Mouse (Mus musculus): ENCODE data around the gene Chek2.

Gene Chek2

GRCm38 (mm10) chr5:110838016-110838415 is 1.8 kb upstream of the Chek2 start:
- in situ Hi-C loops (cut with MboI; ENCODE audit: unreplicated experiment in 2 of 2): loop anchor here in 1 of 2 experiments (25.0 kb wide), 1 partner anchor 1276 kb away; the partner anchor contains the start of gene Crlf2

GRCm38 (mm10) chr5:110839038-110839677 is 621 bp upstream of the Chek2 start:
- in situ Hi-C loops (cut with MboI; ENCODE audit: unreplicated experiment in 2 of 2): loop anchor here in 1 of 2 experiments (25.0 kb wide), 1 partner anchor 1277 kb away; the partner anchor contains the start of gene Crlf2

DNA sequence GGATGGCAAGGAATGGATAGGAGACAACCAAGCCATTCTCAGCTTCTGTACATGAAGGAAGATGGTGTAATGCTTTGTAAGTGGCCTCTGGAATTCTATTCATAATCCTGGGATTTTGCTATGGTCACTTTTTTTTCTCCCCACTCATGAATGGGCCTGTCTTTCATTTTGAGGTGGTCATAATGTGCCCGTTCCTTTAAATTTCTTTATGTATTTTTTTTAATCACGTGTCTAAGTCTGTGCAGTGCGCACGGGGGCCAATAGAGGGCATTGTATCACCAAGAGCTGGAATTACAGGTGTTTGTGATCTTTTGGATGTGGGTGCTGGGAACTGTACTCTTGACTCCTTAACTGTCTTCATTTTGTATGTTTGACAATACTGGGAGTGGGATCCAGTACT is 686 bp downstream of the Chek2 start:
- in situ Hi-C loops (cut with MboI; ENCODE audit: unreplicated experiment in 2 of 2): loop anchor here (5.0 to 25.0 kb wide), 3 partner anchors 48 to 1278 kb away; partner anchors contain the start of gene Crlf2 (in 1 of the 2)

- in situ Hi-C loops (cut with MboI; ENCODE audit: unreplicated experiment in 2 of 2): loop anchor here (5.0 to 25.0 kb wide), 3 partner anchors 49 to 1279 kb away; partner anchors contain the start of gene Crlf2 (in 1 of the 2)
Observed at GRCm38 (mm10) chr5:110841046-110841862, 1.5 kb downstream of the Chek2 start.

DNA sequence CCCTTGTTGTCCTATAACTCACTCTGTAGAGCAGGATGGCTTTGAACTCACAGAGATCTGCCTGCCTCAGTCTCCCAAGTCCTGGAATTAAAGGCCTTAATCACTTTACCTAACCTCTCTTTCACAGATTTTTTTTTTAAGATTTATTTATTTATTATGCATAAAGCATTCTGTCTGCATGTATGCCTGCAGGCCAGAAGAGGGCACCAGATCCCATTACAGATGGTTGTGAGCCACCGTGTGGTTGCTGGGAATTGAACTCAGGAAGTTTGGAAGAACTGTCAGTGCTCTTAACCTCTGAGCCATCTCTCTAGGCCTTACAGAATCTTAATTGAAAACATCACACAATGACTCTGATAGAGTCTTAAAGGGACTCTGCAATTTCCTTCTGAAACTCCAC is 13.2 kb downstream of the Chek2 start:
- in situ Hi-C loops (cut with MboI; ENCODE audit: unreplicated experiment in 2 of 2): no loop called here

DNA sequence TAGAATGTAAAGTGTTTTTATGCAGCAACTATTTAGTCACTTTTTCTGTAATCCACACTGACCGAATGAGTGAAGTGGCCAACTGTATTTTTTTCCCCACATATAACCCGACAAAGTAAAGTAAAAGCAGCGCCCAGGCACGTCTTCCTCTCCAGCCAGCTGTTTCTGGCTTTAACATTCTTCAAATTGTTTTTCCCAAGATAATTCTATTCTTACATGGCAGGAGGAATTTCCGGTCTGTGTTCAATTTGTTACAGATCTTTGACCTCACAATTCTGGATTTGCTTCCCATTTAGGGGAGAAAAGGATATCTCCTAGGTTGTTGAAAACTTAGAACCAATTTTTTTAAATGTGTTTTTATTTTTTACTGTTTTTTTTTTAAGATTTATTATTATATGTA is 17.3 kb downstream of the Chek2 start:
- in situ Hi-C loops (cut with MboI; ENCODE audit: unreplicated experiment in 2 of 2): no loop called here

- in situ Hi-C loops (cut with MboI; ENCODE audit: unreplicated experiment in 2 of 2): no loop called here
Observed at GRCm38 (mm10) chr5:110859013-110859650, 19.4 kb downstream of the Chek2 start.

DNA sequence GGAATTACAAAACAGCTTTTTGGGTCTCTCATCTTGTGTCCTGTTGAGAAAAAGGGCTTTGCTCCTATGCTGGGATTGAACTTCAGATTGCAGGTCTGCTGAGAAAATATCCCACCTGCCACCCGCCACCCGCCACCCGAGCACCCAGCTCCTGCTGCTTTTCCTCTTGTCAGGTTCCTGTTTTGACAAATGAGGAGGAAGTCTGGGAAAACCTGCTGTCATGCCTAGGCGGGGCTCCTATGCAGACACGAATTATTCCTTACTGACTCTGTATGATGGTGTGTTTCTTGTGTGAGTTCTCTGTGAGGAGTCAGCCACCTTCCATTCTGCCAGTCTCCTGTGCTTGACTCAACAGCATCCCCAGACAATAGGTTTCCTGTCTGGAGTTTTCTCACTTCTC is 20.7 kb downstream of the Chek2 start:
- in situ Hi-C loops (cut with MboI; ENCODE audit: unreplicated experiment in 2 of 2): no loop called here

GRCm38 (mm10) chr5:110868460-110868859 is 28.7 kb downstream of the Chek2 start:
- in situ Hi-C loops (cut with MboI; ENCODE audit: unreplicated experiment in 2 of 2): no loop called here

DNA sequence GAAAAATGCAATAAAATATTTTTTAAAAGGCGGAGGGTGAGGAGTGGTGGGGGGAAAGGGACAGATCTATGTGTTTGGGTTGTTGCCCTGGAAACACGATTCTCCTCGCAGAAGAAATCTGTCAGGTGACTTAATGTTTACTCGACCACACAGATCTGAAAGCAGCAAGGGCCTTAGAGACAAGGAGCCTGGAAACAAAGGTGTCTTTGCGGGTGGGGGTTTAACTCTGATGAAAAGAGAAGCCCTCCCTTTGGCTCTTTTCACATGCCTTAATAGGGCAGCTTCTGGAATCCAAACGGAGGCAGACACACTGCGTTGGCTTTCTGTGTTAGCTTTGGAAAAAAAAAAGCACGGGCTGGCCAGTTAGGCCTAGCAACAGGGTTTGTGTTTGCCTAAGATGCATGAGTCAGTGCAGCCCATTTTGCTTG is 29.5 kb downstream of the Chek2 start:
- in situ Hi-C loops (cut with MboI; ENCODE audit: unreplicated experiment in 2 of 2): no loop called here

GRCm38 (mm10) chr5:110873160-110873559 is 33.4 kb downstream of the Chek2 start:
- in situ Hi-C loops (cut with MboI; ENCODE audit: unreplicated experiment in 2 of 2): no loop called here

GRCm38 (mm10) chr5:110874711-110875110 is 34.9 kb downstream of the Chek2 start:
- in situ Hi-C loops (cut with MboI; ENCODE audit: unreplicated experiment in 2 of 2): loop anchor here in 1 of 2 experiments (25.0 kb wide), 1 partner anchor 1288 kb away; no protein-coding TSS in a partner anchor

DNA sequence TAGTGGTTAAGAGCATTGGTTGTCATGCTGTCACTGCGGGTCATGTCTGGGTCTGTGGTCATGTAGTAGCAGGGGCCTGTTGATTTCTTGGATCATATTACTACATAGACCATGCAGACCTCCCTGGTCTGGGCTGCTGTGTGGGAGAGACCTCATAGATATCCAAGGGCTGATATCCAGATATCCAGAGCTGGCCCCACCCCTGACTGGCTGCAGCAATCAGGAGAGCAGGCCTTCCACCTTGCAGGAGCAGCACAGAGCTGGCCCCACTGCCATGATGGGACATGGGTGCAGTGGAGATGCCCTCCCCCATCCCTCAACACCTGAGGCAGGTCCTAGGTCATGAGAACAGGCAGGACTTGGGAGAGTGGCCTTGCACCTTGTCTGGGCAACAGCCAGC is 35.5 kb downstream of the Chek2 start:
- in situ Hi-C loops (cut with MboI; ENCODE audit: unreplicated experiment in 2 of 2): loop anchor here in 1 of 2 experiments (25.0 kb wide), 1 partner anchor 1287 kb away; no protein-coding TSS in a partner anchor

DNA sequence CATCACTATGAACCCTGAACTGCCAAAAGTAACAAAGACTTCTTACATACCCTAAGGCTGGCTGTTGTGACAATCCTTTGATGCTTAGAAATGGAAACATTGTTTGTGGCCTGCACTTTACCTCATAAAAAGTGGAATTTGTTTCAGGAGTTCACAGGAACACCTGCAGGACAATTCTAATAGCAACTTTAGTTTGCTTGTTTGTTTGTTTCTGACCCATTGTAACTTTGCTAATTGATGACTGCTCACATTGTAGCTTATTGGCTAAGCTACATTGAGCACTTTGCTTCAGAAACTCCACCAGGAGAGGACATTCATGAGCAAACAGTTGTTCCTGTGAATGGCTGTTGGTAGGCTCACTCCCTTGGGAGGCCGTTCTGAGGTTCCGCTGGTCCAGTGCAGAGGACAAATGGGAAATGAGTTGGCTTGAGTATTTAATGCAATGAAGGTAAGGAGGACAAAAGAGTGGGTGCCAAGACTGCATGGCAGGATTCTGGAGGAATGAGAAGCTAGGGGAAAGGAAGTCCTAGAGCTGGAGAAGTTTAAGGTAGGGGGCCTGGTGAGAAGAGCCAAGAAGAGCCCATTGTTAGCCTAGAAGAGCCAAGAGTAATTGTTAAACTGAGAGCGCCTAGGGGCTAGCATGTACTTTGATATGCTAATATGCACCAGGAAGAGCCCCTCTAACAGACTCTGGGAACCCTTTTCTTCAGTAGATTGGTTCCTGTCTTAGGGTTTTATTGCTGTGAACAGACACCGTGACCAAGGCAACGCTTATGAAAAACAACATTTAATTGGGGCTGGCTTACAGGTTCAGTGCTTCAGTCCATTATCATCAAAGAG is 38.1 kb downstream of the Chek2 start:
- in situ Hi-C loops (cut with MboI; ENCODE audit: unreplicated experiment in 2 of 2): loop anchor here in 1 of 2 experiments (25.0 kb wide), 1 partner anchor 1284 kb away; no protein-coding TSS in a partner anchor

GRCm38 (mm10) chr5:110878526-110878925 is 38.7 kb downstream of the Chek2 start:
- in situ Hi-C loops (cut with MboI; ENCODE audit: unreplicated experiment in 2 of 2): loop anchor here in 1 of 2 experiments (25.0 kb wide), 1 partner anchor 1284 kb away; no protein-coding TSS in a partner anchor

DNA sequence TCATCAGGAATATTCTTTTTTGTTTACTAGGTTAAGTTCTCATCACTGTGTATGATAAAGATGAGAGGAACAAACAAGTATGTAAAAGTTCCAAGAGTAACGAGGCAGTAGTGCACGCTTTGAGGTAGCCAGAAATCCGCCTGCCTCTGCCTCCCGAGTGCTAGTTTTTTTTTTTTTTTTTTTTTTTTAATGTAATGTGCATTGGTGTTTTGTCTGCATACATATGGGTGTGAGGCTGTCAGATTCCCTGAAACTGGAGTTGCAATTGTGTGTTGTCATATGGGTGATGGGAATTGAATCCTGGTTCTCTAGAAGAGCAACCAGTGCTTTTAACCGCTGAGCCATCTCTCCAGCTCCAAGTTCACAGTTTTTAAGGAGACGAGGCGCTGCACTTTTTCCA is 39.3 kb downstream of the Chek2 start:
- in situ Hi-C loops (cut with MboI; ENCODE audit: unreplicated experiment in 2 of 2): loop anchor here in 1 of 2 experiments (25.0 kb wide), 1 partner anchor 1283 kb away; no protein-coding TSS in a partner anchor

DNA sequence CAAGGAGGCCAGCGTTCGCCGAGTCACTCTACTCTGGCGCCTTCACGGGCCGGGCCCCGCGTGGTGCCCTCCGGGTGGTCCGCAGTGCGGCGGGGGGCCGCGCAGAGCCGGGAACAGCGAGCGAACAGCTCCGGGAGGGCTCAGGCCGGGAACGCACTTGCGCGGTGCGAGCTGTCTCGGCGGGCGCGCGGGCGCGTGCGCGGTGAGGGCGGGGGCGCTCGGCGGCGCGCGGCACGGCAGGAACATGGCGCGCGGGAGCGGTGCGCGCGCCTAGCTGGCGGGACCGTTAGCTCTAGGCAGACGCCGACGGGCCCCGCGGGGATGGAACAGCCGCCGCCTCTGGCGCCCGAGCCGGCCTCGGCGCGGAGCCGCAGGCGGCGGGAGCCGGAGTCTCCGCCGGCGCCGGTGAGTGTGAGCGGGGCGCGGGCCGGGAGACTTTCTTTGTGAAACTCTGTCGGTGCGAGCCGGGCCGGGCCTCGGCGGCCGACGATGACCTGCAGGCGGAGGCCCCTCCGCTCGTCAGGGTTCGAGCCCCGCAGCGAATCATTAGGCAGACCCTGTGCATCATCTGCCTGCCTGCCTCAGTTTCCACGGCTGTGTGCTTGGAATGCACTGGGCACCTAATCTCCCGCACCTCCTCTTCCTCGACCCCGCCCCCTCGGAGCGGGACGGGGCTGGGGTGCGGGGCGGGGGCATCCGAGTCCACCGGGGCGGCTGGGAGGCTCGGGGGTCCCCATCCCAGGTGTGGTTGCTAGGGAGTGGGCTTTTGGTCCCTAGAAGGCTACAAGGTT is 40.0 kb downstream of the Chek2 start, which contains the start of gene Ttc28:
TSS of gene Ttc28 (plus strand) at position 220 of the 791 bp plus-strand sequence.
- in situ Hi-C loops (cut with MboI; ENCODE audit: unreplicated experiment in 2 of 2): loop anchor here in 1 of 2 experiments (25.0 kb wide), 1 partner anchor 1283 kb away; no protein-coding TSS in a partner anchor

DNA sequence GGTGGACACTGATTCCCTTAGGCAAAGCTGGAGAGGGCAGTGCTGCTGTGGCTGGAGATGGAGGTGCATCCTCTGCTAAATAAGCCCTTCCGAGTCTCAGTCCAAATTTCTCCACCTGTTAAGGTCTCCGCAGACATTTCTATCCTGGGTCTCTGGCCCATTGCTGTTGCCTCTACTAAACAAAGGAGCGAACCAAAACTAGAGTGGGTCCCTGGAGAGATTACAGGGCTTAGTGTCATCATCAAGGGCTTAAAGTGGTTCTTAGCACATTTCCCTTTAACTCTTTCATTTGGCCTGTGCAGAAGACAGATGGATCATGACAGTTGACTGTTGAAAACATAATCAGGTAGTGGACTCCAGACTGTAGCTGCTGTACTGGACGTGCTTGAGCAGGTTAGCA is 48.8 kb downstream of the Chek2 start:
- in situ Hi-C loops (cut with MboI; ENCODE audit: unreplicated experiment in 2 of 2): loop anchor here in 1 of 2 experiments (25.0 kb wide), 1 partner anchor 1274 kb away; no protein-coding TSS in a partner anchor

GRCm38 (mm10) chr5:110889945-110890344 is 50.2 kb downstream of the Chek2 start:
- in situ Hi-C loops (cut with MboI; ENCODE audit: unreplicated experiment in 2 of 2): loop anchor here in 1 of 2 experiments (25.0 kb wide), 1 partner anchor 1272 kb away; no protein-coding TSS in a partner anchor
